Mouse (Mus musculus): Measurements from ENCODE around the gene Nox4.

Gene Nox4

DNA sequence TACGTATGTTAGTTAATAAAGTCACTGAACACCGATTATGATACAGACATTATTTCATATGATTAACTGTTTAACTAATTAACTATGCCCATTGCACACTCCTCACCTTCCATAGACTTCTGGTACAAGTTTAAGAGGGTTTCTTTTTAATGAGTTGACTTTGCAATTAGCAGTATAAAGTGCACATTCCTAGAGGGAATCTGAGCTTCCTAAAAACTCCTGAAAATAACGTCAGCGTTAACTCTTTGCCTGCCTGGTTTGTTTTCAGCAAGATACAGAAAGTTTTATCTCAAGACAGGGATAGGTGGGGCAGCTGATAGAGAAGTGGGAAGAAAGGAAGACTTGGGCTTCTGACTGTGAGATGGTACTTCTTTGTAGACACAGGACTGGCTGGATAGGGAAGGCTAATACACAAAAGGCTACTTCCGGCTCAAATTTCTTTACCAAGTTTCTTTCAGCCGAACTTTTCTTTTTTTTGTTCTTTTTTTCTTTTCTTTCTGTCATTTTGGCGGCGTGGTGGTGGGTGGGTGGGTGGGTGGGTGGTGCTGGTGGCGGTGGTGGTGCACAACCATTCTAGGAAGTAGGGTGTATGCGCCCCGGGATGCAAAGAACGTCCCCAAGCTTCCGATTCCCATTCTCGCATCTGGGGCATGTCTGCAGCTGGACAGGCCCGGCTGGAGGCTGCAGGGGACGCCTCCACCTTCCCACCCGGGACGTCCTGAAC, at the start of gene Nox4:
Gene Nox4 (plus strand): TSS at position 241 of the 724 bp plus-strand sequence.
- DNase-seq: no peak

DNA sequence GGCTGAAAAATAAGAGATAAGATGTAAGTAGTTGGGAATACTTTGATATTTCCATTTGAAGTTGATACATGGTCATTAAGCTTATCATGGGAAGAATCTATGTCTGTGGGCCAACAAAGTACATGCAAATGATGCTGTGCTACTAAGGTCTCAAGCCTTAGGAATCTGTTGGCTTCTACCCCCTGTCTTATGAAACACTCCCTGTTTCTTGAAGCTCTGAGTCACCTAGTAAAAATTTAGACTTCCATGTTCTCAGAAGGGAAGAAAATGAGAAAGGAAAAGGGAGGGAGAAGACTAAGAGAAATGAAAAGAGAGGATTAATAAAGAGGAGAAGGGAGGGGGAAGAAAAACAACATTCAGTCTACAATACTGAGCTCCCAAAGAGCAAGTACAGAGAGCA, 41.1 kb upstream of the Nox4 start:
- no peak for DNase-seq

DNA sequence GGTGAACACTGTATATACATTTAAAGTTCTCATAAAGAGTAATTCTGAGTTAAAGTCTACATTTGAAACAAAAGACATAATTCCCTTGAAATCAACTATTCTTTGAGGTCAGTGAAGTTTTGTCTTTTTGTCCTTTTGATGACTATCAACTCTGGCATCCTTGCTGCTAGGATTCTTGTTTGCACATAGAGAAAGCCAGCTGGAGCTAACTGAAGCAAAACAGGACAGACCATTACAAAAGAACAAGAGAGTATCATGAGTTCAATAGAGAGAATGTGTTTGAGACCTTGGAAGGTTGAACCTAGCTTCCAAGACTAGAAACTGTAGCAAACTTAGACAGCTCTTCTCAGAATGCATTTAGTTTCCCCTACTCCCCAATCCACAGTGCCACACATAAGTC, 24.2 kb upstream of the Nox4 start:
- DNase-seq: no peak

DNA sequence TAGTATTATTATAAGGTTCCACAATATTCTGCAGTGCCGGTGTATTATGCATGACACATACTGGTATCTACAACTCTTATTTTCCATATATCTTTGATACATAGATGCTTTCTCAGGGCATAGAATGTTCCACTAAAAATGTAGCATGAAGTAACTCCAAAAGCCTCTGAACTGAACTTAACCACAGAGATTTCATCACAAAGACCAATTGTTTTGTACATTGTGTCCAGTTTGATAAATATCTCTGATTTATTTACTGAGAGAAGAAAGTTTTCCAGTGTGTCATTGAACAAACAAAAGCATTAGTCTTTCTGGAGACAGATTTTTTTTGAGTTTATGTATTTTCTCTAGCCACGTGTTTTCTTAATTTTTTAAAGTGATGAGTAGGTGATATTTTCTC, 23.1 kb upstream of the Nox4 start:
- no peak for DNase-seq

DNA sequence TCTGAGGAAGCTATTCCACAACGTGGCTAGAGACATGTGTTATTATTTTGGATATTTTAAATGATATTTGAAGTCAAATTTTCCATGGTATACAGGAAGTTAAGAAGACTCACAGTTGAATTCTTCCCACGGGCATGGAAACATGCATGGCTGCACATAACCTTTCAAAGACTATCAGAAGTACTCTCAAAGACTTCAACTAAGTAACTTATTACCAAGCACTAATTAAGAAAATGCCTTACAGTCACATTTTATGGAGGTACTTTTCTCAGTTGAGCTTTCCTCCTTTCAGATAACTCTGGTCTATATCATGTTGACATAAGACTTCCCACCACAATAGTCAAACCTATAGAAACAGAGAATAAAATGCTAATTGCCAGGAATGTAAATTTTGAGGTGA, 20.3 kb upstream of the Nox4 start:
- no peak for DNase-seq

DNA sequence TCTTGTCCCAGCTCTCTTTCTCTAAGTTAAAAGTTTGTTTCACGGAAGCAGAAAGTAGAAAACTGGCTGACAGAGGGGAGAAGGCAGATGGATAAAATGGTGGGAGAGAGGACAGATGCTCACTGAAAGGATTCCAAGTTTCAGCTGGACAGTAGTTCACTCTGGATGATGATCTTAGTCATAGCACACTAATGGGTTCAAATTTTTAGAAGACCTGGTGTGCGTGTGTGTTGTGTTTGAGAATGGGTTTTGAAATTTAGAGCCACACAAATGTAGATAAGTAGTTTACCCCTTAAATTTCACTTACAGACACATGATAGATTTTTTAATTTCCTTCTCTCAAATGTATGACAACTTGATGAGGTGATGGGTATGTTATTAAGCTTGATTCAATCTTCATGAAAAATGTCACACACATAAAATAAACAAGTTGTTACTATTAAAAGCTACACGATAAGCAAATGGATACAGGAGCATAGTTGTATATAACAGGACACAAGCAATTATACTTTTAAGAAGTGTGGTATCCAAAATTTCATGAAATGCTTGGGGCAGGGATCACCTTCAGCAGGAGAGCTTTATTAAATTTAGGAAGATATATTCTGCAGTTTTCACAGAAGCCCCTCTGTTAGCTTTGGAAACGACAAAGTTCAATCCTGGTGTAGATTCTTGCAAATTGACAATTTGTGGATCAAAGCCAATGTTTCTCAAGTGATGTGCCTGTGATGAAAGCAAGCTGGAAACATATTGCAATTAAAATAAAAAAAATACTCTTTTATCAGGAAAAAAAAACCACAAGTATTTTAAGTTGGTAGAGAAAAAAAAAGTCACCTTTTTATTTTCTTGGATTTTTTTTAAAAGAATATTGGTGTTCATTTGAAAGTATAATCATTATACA, 18.6 kb upstream of the Nox4 start:
- DNase-seq: no peak

DNA sequence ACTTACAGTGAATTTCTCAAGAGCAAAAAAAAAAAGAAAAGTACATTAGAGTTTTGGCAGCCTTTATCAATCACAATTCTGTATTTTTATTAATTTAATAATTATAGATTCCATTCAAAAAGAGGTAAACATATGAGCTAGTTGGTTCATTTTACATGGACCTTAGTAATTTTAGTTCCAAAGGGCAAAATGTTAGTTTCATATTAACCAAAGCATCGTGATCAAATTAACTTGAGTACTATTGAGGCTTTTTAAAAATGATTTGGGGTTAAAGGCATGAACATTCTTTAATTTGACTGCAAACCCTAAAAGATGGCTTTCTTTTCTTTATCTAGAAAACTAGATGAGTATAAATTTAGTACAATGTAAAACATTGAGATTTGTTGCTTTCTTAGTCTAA, 16.4 kb upstream of the Nox4 start:
- DNase-seq: no peak

DNA sequence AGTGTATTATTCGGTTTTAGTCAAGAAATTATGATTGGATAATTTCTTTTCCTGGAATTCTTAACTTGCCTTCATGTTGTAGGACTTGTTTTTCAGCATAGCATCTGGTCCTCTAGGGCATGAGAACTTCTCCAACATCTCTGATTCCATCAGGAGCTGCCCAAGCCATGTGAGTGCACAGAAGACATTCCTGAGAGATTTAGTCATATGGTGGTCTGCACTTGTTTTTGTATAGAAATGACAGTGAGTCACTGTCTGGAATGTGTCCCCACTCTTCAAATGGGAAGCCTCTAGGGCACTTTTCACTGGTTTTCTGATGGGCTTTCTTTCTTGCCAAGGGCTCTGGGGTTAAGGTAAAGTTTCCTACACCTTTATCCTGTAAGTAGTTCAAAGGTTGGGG, 4.8 kb upstream of the Nox4 start:
- DNase-seq: no peak

DNA sequence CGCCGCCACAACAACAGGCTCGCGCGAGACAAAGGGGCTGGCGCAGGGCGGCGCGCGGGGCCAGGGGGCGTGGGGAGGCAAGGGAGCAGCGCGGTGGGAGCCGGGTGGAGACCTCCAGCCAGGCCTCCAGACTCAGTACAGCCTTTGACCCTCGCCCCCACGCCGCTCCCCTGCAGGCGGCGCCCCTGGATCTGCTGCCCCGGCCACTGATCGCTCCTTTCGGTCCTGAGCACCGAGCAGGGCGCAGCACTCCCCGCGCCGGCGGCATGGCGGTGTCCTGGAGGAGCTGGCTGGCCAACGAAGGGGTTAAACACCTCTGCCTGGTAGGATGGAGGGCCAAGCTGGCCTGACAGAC, 661 bp downstream of the Nox4 start:
- DNase-seq: peak; percentile 9

DNA sequence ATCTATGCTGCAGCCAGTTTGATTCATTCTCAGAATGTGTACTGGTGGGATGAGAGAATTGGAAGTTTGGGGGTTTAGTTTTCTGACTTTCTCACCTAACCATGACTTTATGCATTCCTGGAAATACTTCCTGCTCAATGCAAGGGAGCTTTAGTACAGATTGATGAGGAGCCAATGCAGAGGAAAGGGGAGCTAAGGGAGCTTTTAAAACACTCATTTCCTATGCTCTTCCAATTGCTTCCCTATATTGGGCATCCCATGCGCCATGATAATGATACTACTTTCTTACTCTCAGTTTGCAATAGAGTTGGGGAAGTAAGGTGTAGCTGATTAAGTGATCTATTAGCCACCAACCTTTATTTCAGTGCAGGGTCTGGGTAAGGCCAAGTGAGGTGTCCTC, 1.0 kb downstream of the Nox4 start:
- no peak for DNase-seq

DNA sequence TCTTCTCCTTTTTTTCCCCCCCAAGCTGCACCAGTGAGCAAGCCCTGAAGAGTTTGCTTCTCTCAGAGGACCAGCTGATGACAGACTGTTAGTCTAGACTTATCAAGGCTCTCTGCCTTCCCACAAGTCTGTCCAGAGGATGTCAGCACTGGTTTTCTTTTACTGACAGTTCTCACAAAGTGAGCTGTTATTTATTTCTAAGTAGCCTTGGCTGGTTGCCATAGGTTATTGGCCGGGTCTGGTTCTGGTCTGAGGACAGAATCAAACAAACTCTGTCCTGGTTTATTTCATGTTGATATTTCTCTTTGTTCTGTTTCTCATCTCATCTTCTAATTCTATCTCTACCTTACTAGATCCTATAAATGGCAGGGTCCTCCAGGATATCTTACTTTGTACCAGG, 2.0 kb downstream of the Nox4 start:
- DNase-seq: no peak

DNA sequence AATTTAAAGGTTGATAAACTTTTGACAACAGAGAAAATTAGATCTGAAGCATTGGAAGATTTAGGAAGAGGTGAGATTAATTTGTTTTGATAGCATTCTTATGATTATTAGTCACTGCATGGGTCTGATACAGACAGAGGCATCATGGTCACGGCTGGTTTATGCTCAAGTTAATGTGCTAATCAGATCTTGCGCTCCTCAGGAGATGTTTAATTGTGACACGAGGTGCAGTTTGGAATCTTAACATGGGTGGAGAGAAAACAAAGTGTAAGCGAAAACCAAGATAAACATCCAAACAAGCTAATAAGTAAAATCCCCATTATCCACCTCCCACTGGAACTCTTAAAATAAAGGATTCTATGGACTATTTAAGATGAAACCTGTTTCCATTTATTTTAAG, 6.2 kb downstream of the Nox4 start:
- no peak for DNase-seq

DNA sequence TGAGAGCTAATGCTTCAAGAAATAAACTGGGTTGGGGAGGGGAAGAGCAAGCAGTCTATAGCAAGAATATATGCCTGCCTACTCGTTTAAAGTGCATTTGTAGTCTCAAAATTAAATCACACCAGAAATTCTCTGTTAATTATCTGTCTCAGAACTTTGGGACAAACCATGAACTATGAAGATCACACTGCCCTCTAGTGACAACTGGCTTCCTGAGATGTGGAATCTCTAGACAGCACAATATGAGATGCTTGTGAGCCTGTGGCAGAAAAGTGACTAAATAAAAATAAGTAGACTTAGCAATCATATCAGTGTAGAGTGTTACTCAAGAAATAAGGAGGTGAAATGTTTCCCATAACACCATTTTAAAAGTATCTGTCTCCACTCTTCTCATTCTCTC, 31.3 kb downstream of the Nox4 start:
- DNase-seq: no peak

DNA sequence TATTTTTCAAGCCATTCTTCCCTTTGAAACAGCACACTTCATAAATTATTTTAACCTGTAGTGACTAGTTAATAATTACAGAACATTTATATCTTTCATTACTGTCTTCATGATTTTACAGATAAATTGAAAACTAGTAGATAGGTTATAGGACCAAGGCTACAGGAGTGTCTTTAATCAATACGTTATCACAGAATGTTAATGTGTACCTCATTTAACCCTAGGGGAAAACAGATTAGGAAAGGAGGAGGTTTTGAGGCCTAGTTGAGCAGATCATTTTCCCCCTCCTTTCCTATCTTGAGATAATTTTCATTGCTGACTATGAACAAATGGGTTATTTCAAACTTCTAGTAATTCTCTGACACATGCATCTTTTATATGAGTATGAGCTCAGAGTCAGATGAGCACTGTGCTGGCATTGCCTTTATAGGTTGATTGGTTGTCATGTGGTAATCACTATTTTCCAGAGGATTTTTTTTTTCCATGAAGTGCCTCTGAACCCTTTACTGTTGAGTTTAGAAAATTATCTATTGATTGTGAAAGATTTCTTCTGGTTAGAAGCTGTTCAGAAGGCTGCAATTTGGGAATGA, 57.9 kb downstream of the Nox4 start:
- DNase-seq: no peak

DNA sequence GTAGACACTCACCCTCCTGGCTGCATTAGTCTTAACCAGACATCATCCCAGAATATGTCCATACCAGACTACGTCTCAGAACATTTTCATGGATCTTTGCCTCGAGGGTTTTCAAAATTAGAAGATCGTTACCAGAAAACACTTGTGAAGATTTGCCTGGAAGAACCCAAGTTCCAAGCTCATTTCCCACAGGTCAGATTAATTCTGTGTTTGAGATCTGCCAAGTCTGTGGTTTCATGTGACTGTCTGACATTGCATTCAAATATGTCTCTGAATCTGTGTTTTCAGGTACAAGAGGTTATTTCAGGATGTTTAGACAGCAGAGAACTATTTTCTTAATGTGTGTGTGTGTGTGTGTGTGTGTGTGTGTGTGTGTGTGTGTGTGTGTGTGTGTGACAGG, 75.7 kb downstream of the Nox4 start:
- DNase-seq: no peak

DNA sequence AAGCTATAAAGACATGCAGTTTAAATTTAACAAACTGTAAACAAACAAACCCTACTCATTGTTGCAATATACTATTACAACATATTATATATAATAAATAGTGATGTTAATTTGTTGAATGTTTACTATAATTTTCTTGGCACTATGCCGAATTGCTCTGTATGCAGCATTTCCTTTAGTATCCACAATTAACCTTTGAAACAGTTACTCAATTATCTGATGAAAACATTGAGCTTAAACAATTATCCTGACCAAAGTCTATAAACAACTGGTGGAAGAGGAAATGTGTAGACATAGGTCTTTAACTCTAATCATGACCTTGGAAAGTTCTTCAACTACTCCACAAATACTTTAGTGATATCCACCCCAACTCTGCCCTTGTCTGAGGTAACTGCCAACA, 76.2 kb downstream of the Nox4 start:
- DNase-seq: no peak

DNA sequence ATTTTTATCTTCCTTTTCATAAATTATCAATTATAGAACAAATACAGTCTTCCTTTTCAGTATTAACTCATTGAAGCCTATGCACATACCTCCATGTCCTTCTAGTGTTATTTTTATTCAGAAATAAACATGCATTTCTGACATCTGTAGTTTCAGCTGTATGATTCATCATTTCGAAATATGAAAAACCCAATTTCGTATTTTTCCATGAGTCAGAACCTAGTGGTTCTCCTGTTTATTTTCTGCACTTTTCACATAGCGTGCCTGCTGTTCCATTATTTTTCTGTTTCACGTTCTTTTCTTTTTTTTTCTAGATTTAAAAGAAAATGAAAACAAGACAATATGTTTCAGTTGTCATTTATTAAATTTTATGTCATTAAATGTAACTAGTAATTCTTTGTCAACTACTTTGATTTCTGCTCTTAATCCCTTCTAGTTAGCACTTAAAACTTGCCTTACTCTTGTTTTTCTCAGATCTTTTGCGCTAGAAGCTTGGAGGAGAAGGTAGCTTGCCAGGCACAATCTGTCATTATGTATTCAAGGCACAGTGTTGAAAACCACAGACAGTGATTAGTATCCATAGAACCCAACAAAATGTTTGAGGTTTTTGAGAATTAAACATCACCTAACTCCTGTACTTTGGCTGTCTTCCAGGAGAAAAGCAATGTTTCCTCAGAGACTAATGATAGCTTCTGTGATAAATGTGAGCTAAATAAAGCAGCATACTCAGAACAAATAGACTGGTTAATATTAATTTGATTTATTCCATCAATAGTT, 85.1 kb downstream of the Nox4 start:
- DNase-seq: no peak

DNA sequence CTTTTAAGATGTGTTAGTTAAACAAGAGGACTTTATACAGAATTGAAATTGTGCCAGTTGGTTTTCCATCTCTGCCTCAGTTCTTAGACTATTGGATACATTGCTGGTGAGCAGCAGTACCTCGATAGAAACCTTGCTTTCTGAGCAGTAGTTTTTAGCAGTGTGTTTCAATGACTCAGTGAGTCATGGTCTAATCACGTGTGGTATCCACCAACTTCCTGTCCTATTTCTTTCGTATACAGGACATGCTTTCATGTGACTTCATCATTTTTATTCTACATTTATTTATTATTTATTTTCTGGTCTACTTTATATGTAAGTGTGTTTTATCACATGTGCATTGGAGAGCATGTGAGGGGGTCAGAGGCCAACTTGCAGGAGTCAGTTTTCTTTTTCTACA, 99.7 kb downstream of the Nox4 start:
- DNase-seq: no peak

DNA sequence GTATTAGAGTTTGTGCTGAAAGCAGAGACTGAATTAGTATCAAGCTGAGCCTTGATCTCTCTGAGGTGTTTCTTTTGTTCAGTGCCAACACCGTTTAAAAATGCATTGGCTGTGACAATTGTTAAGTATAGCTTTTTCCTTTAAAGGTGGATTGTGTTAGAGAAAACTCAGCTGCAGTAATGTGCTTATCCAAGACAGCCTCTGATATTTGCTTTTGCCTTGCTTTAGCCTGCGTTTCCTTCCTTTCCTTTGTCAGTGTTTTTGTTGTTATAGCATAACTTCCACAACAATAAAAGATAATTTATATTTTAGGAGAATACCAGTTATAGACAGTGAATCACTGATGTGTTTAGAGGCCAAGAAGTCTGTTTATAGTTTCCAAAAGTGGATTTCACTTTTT, 106.9 kb downstream of the Nox4 start:
- no peak for DNase-seq

DNA sequence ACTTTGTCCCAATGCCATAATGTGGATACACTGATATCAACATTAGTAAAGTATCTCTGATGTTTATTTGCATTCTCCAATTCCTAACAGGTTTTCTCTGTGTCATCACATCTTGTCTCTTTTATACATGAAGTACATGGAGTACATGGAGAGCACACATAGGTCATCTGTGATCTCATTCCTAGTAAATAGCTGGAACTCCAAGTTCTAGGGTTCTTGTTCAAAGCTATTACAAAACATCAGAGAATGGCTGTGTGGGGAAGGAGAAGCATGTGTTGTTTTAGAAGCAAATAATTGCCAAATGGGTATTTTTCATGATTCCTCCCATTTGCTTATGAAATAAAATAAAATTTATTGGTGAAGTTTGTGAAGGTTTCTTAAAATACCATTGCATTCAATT, 121.9 kb downstream of the Nox4 start:
- DNase-seq: no peak

DNA sequence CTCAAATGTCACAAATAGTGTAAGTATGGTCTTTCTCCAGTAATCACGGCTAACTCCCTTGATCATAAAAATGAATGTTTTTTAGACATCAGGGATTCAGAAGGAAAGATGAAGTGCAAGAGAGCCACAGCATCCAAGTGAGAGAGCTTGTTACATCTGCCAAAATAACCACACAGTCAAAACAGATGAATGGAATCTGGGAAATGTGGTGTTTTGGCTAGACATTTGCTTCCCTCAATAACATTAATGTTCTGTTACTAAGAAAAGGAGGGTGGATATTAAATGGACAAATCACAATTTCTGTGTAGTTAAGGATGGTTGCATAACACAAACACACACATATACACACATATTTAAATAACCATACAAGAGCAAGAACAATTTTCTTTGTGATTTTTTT, 123.2 kb downstream of the Nox4 start:
- DNase-seq: no peak

DNA sequence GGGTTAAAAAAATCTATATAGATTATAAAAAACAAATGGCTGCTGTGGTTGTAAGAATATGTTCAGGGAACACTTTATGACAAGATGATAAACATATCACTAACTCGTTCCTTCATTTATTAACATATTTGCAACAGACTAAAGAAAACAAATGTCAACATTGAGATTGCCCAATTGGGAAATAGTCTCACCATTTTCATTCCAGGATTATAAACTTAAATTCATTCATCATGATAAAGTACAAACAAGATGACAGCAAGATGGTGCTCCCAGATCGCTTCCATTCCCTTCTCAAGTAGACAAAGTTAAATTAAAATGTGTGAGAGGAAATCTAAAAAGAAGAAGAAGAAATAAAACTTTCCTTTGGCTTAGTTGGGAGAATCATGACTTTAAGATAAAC, 124.9 kb downstream of the Nox4 start:
- DNase-seq: no peak

DNA sequence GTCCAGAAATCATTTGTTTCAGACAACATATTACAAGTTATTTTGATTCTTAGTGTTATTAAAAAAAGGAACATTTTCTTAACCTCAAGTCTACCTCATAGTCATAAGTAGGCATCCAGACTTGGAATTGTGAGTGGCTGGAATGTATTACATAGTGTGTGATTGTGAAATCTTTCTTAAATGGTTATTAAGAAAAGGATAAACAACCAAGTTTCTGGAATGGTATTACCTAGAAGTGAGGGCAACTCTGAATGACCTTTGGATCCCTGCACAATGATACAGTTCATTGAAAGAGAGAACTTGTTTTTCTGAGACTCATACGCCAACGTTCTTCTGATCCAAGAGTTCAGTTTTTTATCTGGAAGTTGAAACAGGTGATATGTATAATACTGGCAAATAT, 125.4 kb downstream of the Nox4 start:
- DNase-seq: no peak

DNA sequence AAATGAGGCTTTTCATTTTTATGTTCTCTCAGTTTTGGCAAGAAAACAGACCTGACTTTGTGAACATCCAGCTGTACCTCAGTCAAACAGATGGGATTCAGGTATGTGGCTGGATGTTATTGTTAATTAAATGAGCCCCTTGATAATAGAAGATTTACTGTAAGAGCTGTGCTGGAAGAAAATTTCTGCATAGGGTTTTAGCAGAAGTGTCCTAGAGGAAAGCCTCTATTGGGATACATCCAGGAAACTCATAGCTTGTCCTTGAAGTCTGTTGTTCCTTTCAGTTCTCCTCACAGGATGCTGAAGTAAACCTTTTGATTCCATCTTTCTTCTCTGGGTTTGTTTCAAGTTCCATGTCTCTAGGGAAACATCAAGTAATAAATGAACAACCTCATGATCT, 128.4 kb downstream of the Nox4 start:
- no peak for DNase-seq
